Mouse (Mus musculus) heart, embryonic 16.5 days (tissue): ENCODE measurements at regions not wholly inside any gene's neighbourhood (a gene's known extent, or its start where the extent isn't known, plus 50 kb on each side); places are given as distances from the start of the nearest gene placed in this dataset.
A peak's percentile ranks its signal among the peaks of the same experiment; 100 is the strongest.

Experiments
- ATAC-seq: fragments of 200-750 bp; cut with Nextera tagmentation; replicated peaks from 2 replicates; pipeline ENCODE4 v1.8.0; 2017; ENCODE audit warnings: moderate number of reproducible peaks; ENCODE audit not compliant: insufficient read depth, low FRiP score; ENCODE audit errors: extremely low read depth
- H3K27ac ChIP-seq: fragments of 300-500 bp; sonication (generic); 2 replicates; pipeline ENCODE4 v1.5.1; 2014; ENCODE audit warnings: mild to moderate bottlenecking, low read length, control low read depth, moderate library complexity
- H3K27me3 ChIP-seq: fragments of 300-500 bp; sonication (generic); 2 replicates; pipeline ENCODE4 v1.6.1; 2014; ENCODE audit warnings: low read length, mixed read lengths; ENCODE audit not compliant: control insufficient read depth, insufficient read depth
- H3K36me3 ChIP-seq: fragments of 300-500 bp; sonication (generic); 2 replicates; pipeline ENCODE4 v1.6.1; 2014; ENCODE audit not compliant: control insufficient read depth, insufficient read depth
- H3K4me1 ChIP-seq: fragments of 300-500 bp; sonication (generic); 2 replicates; pipeline ENCODE4 v1.6.1; 2014; ENCODE audit warnings: low read length, mixed read lengths; ENCODE audit not compliant: control insufficient read depth, insufficient read depth
- H3K4me2 ChIP-seq: fragments of 300-500 bp; sonication (generic); 2 replicates; pipeline ENCODE4 v1.6.1; 2014; ENCODE audit warnings: low read depth, mild to moderate bottlenecking, control low read depth, low read length
- H3K4me3 ChIP-seq: fragments of 300-500 bp; sonication (generic); 2 replicates; pipeline ENCODE4 v1.5.1; 2014; ENCODE audit warnings: mild to moderate bottlenecking, control low read depth, low read length
- H3K9ac ChIP-seq: fragments of 300-500 bp; sonication (generic); 2 replicates; pipeline ENCODE4 v1.6.1; 2014; ENCODE audit warnings: low read length, control low read depth
- H3K9me3 ChIP-seq: fragments of 300-500 bp; sonication (generic); replicated peaks from 2 replicates; pipeline ENCODE4 v1.6.1; 2016; ENCODE audit warnings: low read length; ENCODE audit not compliant: control insufficient read depth
- WGBS: fragments of 180-500 bp; shearing (Covaris S2); extraction: QIAGEN DNeasy Blood & Tissue Kit; methylation state at CpG from one replicate; pipeline ENCODE4 v1.1.7; 2014; 5-methylcytosine and 5-hydroxymethylcytosine counted together

DNA sequence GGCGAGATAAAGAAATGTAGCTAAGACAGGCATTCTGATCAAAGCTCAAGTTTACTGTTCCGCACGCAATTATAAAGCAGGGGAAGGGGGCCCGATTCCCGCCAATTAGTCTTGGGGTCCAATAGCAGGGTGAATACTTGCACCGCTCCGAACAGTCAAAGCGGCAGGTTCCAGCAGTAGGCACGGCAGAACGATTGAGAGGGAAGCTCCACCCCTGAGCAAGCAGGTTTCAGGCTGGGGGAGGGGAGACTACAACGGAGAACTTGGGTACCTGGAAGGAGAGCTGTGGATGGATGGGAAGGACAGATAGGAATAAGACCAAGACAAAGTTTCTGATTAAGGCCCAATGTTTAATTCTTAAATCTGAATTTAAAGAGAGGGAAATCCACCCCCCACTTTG is 618.8 kb downstream of the Adcyap1 start:
- no peaks in the 10 kb centered on the region for H3K9me3 ChIP-seq
- 19% methylated on average over 11 of the region's 11 CpGs for WGBS
- no peak overlapping the region for H3K4me3 ChIP-seq
- H3K27me3 ChIP-seq = no peaks in the 10 kb centered on the region
- no peaks in the 10 kb centered on the region for H3K36me3 ChIP-seq
- no peaks in the 10 kb centered on the region for H3K4me1 ChIP-seq
- H3K9ac ChIP-seq = no peak overlapping the region
- H3K27ac ChIP-seq = no peak overlapping the region
- ATAC-seq = no peak
- 0 out of 2 replicates have a peak overlapping the region, but pooled peaks have one; percentile 15 for H3K4me2 ChIP-seq
